Mouse (Mus musculus): ENCODE data around the gene 1700021F05Rik. TPM values are rescaled to one million over a fixed set of nuclear protein-coding genes. Genes with fewer than 3 reads are reported as not detected.

Gene 1700021F05Rik
- polyA plus RNA-seq, 1 experiment from 2014 or later: 31.2 TPM

DNA sequence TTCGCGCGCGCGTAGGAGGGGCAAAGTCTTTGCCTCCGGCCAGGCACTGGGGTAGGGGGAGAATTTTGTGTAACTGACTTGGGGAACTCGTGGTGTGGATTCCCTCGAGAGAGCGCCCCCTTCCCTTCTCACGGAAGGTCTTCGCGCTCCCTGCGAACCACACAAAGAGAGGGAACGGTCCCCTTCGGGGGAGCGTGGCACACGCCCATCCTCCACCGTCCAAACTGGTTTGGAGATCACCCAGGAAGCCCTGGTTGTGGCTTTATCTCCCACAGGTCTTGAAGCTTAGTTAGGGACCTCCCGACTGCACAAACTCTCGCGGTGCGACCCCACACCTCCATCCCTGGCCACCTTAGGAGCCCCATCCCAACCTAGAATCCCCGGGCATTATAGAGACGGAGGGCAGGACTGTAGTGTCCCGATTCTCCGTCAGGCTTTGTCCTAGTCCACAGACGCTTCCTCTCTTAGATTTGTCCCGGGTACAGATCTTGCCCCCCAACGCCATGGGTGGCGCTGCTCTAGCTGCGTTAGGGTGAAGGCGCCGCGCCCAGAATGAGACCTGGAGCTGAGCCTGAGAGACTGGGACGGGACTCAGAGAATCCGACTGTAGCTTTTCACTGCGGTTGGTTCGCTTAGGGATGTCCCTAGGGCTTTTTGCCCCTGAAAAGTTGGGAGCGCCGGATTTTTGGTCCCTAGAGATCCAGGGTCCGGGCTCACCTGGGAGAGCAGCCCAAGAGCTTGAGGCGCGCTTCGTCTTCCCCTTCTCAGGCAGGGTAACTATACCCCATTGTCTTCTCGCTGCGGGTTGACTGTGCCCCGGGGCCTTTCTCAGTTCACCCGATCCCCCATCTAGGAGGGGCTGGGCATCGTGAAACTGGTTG is 38.8 kb upstream of the 1700021F05Rik start:
- H3K27ac ChIP-seq (ENCODE audit: low read depth): peak overlapping the region; percentile 98

GRCm38 (mm10) chr10:43578754-43579380 is 38.1 kb upstream of the 1700021F05Rik start:
- whole genome bisulfite sequencing (ENCODE audit: insufficient replicate concordance): under 1% methylated on average over 52 of the region's 65 CpGs
- DNase-seq (peak; percentile 93), ATAC-seq (peak; percentile 84)
- Histone ChIP-seq H3K4me3 (ENCODE audit: low read depth, low read length) (peak overlapping the region; percentile 90), H3K36me3 (replicated peaks; ENCODE audit: insufficient read depth, low read length) (peaks cover 19% of the 10 kb centered on the region), H3K27ac (ENCODE audit: low read depth) (peak overlapping the region; percentile 98), H3K4me2 (ENCODE audit: low read depth, low read length) (peak overlapping the region; percentile 96), H3K4me1 (ENCODE audit: insufficient read depth) (peaks cover 24% of the 10 kb centered on the region), H3K27me3 (ENCODE audit: insufficient read depth, low read length) (no peaks in the 10 kb centered on the region), H3K9ac (replicated peaks) (peak overlapping the region; percentile 81), H3K9me3 (ENCODE audit: low read length) (no peaks in the 10 kb centered on the region)
- TF ChIP-seq EP300 (IDR thresholded peaks at IDR 0.05; ENCODE audit: low read depth) (no peak), CTCF (IDR thresholded peaks at IDR 0.05; ENCODE audit: low read depth) (no peak)

More for the DNA sequence above, 38.8 kb upstream of the 1700021F05Rik start:
- Histone ChIP-seq H3K4me2 (ENCODE audit: low read depth, low read length) (peak overlapping the region; percentile 96), H3K36me3 (replicated peaks; ENCODE audit: insufficient read depth, low read length) (peaks cover 24% of the 10 kb centered on the region), H3K27me3 (ENCODE audit: insufficient read depth, low read length) (no peaks in the 10 kb centered on the region), H3K4me3 (ENCODE audit: low read depth, low read length) (peak overlapping the region; percentile 90), H3K4me1 (ENCODE audit: insufficient read depth) (peaks cover 24% of the 10 kb centered on the region), H3K9me3 (ENCODE audit: low read length) (no peaks in the 10 kb centered on the region), H3K9ac (replicated peaks) (peak overlapping the region; percentile 81)
- peak; percentile 31 for ATAC-seq
- under 1% methylated on average over 45 of the region's 49 CpGs for WGBS (ENCODE audit: insufficient replicate concordance)
- TF ChIP-seq CTCF (IDR thresholded peaks at IDR 0.05; ENCODE audit: low read depth): peak; percentile 58
- TF ChIP-seq EP300 (IDR thresholded peaks at IDR 0.05; ENCODE audit: low read depth): no peak
- peak; percentile 73 for DNase-seq

GRCm38 (mm10) chr10:43578366-43578753 is 37.6 kb upstream of the 1700021F05Rik start:
- peak; percentile 78 for DNase-seq
- Histone ChIP-seq H3K36me3 (replicated peaks; ENCODE audit: insufficient read depth, low read length) (peaks cover 17% of the 10 kb centered on the region), H3K4me3 (ENCODE audit: low read depth, low read length) (peak overlapping the region; percentile 90), H3K9ac (replicated peaks) (peak overlapping the region; percentile 81), H3K9me3 (ENCODE audit: low read length) (no peaks in the 10 kb centered on the region), H3K4me1 (ENCODE audit: insufficient read depth) (peaks cover 24% of the 10 kb centered on the region), H3K27ac (ENCODE audit: low read depth) (peak overlapping the region; percentile 98), H3K4me2 (ENCODE audit: low read depth, low read length) (peak overlapping the region; percentile 96), H3K27me3 (ENCODE audit: insufficient read depth, low read length) (no peaks in the 10 kb centered on the region)
- ATAC-seq: peak; percentile 61
- 0% methylated on average over 25 of the region's 32 CpGs for WGBS (ENCODE audit: insufficient replicate concordance)
- TF ChIP-seq EP300 (IDR thresholded peaks at IDR 0.05; ENCODE audit: low read depth) (no peak; the same call in 1 of the 2 replicates), CTCF (IDR thresholded peaks at IDR 0.05; ENCODE audit: low read depth) (no peak)

- DNase-seq (no peak), ATAC-seq (no peak)
- Histone ChIP-seq H3K4me2 (ENCODE audit: low read depth, low read length) (peak within 1 kb of the TSS; percentile 96), H3K27me3 (ENCODE audit: insufficient read depth, low read length) (no peaks in the 10 kb centered on the region), H3K4me1 (ENCODE audit: insufficient read depth) (peaks cover 24% of the 10 kb centered on the region), H3K9ac (replicated peaks) (peak within 1 kb of the TSS; percentile 81), H3K36me3 (replicated peaks; ENCODE audit: insufficient read depth, low read length) (peaks cover 14% of the 10 kb centered on the region), H3K27ac (ENCODE audit: low read depth) (peak within 1 kb of the TSS; percentile 98), H3K4me3 (ENCODE audit: low read depth, low read length) (peak within 1 kb of the TSS; percentile 90), H3K9me3 (ENCODE audit: low read length) (no peaks in the 10 kb centered on the region)
- TF ChIP-seq EP300 (IDR thresholded peaks at IDR 0.05; ENCODE audit: low read depth) (no peak), CTCF (IDR thresholded peaks at IDR 0.05; ENCODE audit: low read depth) (no peak)
- under 1% methylated on average over 6 of the region's 6 CpGs for WGBS (ENCODE audit: insufficient replicate concordance)
Observed at GRCm38 (mm10) chr10:43577997-43578331, 37.2 kb upstream of the 1700021F05Rik start, which contains the start of gene Cd24a. TSS of gene Cd24a (plus strand) at chr10:43578284.

DNA sequence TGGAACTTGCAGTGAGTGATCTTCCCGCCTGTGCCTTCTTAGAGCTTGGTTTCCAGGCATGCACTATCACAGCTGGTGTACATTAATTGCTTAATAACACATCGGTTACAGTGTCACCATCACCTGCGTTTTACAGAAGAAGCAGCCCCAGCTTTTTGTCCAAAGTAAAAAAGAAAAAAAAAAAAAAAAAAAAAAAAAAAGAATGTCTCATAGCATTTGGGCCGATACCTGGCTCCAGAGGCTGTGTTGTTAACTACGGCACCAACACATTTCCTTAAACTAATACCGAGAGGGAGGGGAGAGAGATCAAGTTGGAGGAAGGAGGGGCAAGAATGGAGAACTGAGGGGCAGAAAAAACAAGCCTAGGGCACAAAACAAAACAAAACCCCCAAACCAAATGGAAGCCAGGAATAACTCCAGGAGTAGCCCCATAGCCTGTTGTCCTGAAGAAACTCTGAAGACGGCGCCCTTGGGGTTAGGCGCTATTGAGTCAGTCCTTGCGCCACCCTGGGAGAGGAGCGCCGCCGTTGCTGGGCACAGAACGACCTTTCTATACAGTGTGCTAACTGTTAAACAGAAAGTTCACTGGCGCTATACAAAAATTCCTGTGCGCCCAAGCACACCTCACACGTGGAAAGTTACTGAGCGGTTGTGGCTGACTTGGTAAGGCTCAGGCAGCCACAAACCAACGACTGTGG is 36.7 kb upstream of the 1700021F05Rik start:
- Histone ChIP-seq H3K9me3 (ENCODE audit: low read length) (no peaks in the 10 kb centered on the region), H3K27ac (ENCODE audit: low read depth) (peak overlapping the region; percentile 98), H3K9ac (replicated peaks) (peak overlapping the region; percentile 81), H3K4me1 (ENCODE audit: insufficient read depth) (peaks cover 21% of the 10 kb centered on the region), H3K27me3 (ENCODE audit: insufficient read depth, low read length) (no peaks in the 10 kb centered on the region), H3K4me3 (ENCODE audit: low read depth, low read length) (peak overlapping the region; percentile 90), H3K36me3 (replicated peaks; ENCODE audit: insufficient read depth, low read length) (peaks cover 12% of the 10 kb centered on the region), H3K4me2 (ENCODE audit: low read depth, low read length) (peak overlapping the region; percentile 96)
- WGBS (ENCODE audit: insufficient replicate concordance): 17% methylated on average over 19 of the region's 19 CpGs
- TF ChIP-seq CTCF (IDR thresholded peaks at IDR 0.05; ENCODE audit: low read depth): peak; percentile 39
- no peak for TF ChIP-seq EP300 (IDR thresholded peaks at IDR 0.05; ENCODE audit: low read depth)
- ATAC-seq (no peak), DNase-seq (peak; percentile 67)

Measured in liver, postnatal 0 days (tissue).